Mouse (Mus musculus): ENCODE results near the gene Dock1.

Dock1 gene

GRCm38 (mm10) chr7:134804422-134804821 lies 134.0 kb downstream of the Dock1 start:
- Histone ChIP-seq H3K4me1 (replicated peaks; ENCODE audit: low read depth, low read length) (no peaks in the 10 kb centered on the region), H3K4me3 (replicated peaks; ENCODE audit: low read length) (no peak overlapping the region), H3K36me3 (ENCODE audit: insufficient read depth, low read length) (peaks cover 69% of the 10 kb centered on the region), H3K27me3 (ENCODE audit: insufficient read depth, low read length) (no peaks in the 10 kb centered on the region), H3K9me3 (ENCODE audit: low read length) (no peaks in the 10 kb centered on the region)
- TF ChIP-seq POU5F1 (IDR thresholded peaks at IDR 0.05; ENCODE audit: borderline replicate concordance, low read length) = no peak
- TF ChIP-seq CTCF (conservative IDR thresholded peaks at IDR 0.05; ENCODE audit: low read length) = no peak
- TF ChIP-seq NANOG (IDR thresholded peaks at IDR 0.05; ENCODE audit: borderline replicate concordance, low read length) = no peak

DNA sequence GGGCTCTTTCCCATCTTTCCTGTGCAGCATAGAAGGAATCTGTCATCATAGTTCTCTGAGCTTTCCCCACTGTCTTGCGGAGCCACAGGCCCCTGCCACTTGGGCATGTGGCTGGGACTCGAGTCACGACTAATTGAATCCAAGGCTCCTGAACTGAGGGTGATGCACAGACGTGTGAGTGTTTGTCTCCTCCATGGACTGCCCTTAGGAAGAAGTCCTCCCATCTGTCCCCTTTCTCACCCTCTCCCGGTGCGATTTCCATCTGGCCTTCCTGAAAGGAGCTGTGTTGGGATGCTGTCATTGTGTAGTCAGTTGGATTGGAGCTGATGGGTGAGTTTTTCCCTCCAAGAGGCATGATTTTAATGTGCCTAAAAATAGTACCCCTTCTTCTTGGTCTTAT lies 136.3 kb downstream of the Dock1 start:
- no peak overlapping the region for H3K4me3 ChIP-seq (replicated peaks; ENCODE audit: low read length)
- no peaks in the 10 kb centered on the region for H3K9me3 ChIP-seq (ENCODE audit: low read length)
- no peak for TF ChIP-seq POU5F1 (IDR thresholded peaks at IDR 0.05; ENCODE audit: borderline replicate concordance, low read length)
- TF ChIP-seq NANOG (IDR thresholded peaks at IDR 0.05; ENCODE audit: borderline replicate concordance, low read length) = no peak
- TF ChIP-seq CTCF (conservative IDR thresholded peaks at IDR 0.05; ENCODE audit: low read length) = no peak
- H3K36me3 ChIP-seq (ENCODE audit: insufficient read depth, low read length) = peaks cover 81% of the 10 kb centered on the region
- no peaks in the 10 kb centered on the region for H3K27me3 ChIP-seq (ENCODE audit: insufficient read depth, low read length)
- H3K4me1 ChIP-seq (replicated peaks; ENCODE audit: low read depth, low read length) = no peaks in the 10 kb centered on the region

GRCm38 (mm10) chr7:134808406-134808805 lies 138.0 kb downstream of the Dock1 start:
- Histone ChIP-seq H3K9me3 (ENCODE audit: low read length) (no peaks in the 10 kb centered on the region), H3K4me3 (replicated peaks; ENCODE audit: low read length) (no peak overlapping the region), H3K4me1 (replicated peaks; ENCODE audit: low read depth, low read length) (no peaks in the 10 kb centered on the region), H3K27me3 (ENCODE audit: insufficient read depth, low read length) (no peaks in the 10 kb centered on the region), H3K36me3 (ENCODE audit: insufficient read depth, low read length) (peaks cover 73% of the 10 kb centered on the region)
- TF ChIP-seq NANOG (IDR thresholded peaks at IDR 0.05; ENCODE audit: borderline replicate concordance, low read length) (no peak), CTCF (conservative IDR thresholded peaks at IDR 0.05; ENCODE audit: low read length) (no peak), POU5F1 (IDR thresholded peaks at IDR 0.05; ENCODE audit: borderline replicate concordance, low read length) (no peak)

DNA sequence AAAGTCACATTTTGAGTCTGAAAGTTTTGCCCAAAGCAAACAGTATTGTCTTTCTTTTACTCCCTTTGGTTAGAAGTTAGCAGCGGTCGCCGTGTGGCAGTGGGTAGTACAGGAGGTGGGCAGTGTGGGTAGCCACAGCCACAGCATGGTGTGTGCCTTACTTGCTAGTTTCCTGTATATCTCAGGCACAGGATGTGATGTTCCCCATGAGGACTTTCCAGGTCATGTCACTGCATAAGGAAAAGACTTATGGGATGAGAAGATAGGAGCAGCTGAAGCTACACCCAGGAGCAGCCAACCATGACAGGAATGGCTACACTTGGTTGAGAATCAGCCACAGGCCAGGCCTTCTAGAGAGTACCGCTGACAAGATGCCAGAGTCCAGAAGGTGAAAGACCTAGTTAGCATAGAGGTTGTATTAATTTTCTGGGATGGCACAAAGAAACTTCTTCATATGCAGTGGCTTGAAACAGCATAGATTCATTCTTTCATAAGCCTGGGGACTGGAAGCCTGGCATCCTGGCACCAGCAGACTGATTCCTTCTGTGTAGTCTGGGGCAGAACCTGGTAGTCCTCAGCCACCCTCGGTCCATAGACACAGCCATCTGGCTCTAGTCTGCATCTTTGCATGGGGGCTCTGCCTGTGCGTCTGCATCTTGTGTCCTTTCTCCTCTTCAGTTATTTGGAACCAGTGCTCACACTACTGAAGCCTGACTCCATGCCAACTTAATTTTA lies 139.0 kb downstream of the Dock1 start:
- Histone ChIP-seq H3K9me3 (ENCODE audit: low read length) (no peaks in the 10 kb centered on the region), H3K36me3 (ENCODE audit: insufficient read depth, low read length) (peaks cover 70% of the 10 kb centered on the region), H3K27me3 (ENCODE audit: insufficient read depth, low read length) (no peaks in the 10 kb centered on the region), H3K4me3 (replicated peaks; ENCODE audit: low read length) (no peak overlapping the region), H3K4me1 (replicated peaks; ENCODE audit: low read depth, low read length) (no peaks in the 10 kb centered on the region)
- TF ChIP-seq NANOG (IDR thresholded peaks at IDR 0.05; ENCODE audit: borderline replicate concordance, low read length) = no peak
- no peak for TF ChIP-seq POU5F1 (IDR thresholded peaks at IDR 0.05; ENCODE audit: borderline replicate concordance, low read length)
- no peak for TF ChIP-seq CTCF (conservative IDR thresholded peaks at IDR 0.05; ENCODE audit: low read length)

- no peak overlapping the region for H3K4me3 ChIP-seq (replicated peaks; ENCODE audit: low read length)
- H3K9me3 ChIP-seq (ENCODE audit: low read length) = no peaks in the 10 kb centered on the region
- H3K36me3 ChIP-seq (ENCODE audit: insufficient read depth, low read length) = peaks cover 39% of the 10 kb centered on the region
- H3K4me1 ChIP-seq (replicated peaks; ENCODE audit: low read depth, low read length) = 0 out of 2 replicates have a peak, but pooled peaks cover 3% of the 10 kb centered on the region
- no peaks in the 10 kb centered on the region for H3K27me3 ChIP-seq (ENCODE audit: insufficient read depth, low read length)
- TF ChIP-seq NANOG (IDR thresholded peaks at IDR 0.05; ENCODE audit: borderline replicate concordance, low read length) (no peak), POU5F1 (IDR thresholded peaks at IDR 0.05; ENCODE audit: borderline replicate concordance, low read length) (no peak), CTCF (conservative IDR thresholded peaks at IDR 0.05; ENCODE audit: low read length) (no peak)
Measured at GRCm38 (mm10) chr7:134818471-134818870, 148.0 kb downstream of the Dock1 start.

DNA sequence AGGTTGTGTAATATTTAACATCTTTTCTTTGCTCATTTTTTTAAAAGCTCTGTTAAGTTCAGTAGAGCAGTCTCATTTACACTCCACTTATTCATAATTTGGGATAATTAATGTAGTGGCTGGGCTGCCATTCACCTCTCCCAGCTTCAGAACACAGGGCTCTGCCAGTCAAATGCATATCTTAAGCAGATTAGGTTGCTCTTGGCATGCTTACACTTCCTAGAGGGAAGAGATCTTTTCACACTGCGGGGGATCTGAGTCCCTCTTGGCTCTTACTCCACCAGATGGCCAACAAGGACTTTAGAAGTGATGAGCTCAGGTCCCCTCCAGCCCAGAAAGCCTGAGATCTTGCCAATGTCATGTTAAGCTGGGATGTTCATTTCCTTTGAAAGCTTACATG lies 150.8 kb downstream of the Dock1 start:
- no peaks in the 10 kb centered on the region for H3K27me3 ChIP-seq (ENCODE audit: insufficient read depth, low read length)
- H3K4me1 ChIP-seq (replicated peaks; ENCODE audit: low read depth, low read length) = 0 out of 2 replicates have a peak, but pooled peaks cover 3% of the 10 kb centered on the region
- no peak overlapping the region for H3K4me3 ChIP-seq (replicated peaks; ENCODE audit: low read length)
- peaks cover 34% of the 10 kb centered on the region for H3K36me3 ChIP-seq (ENCODE audit: insufficient read depth, low read length)
- H3K9me3 ChIP-seq (ENCODE audit: low read length) = no peaks in the 10 kb centered on the region
- TF ChIP-seq POU5F1 (IDR thresholded peaks at IDR 0.05; ENCODE audit: borderline replicate concordance, low read length) (no peak), CTCF (conservative IDR thresholded peaks at IDR 0.05; ENCODE audit: low read length) (no peak), NANOG (IDR thresholded peaks at IDR 0.05; ENCODE audit: borderline replicate concordance, low read length) (no peak)

DNA sequence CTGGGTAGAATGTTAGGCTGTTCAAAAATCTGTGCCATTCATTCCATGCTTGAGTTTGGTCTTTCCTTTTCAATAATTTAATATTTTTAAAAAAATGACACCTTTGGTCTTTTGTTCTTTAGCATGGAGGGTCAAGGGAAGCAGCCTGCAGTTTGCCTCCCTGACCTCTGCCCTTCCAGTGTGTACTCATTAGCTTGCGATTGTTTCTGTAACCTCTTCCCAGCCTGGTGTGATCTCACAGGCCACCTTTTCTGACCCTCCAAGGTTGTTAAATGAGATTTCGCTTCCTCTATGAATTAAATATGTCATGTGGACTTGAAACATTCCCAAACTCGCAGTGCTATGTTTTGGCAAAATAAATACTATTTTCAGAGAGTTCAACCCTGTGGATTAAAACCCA lies 151.6 kb downstream of the Dock1 start:
- TF ChIP-seq CTCF (conservative IDR thresholded peaks at IDR 0.05; ENCODE audit: low read length) (no peak), NANOG (IDR thresholded peaks at IDR 0.05; ENCODE audit: borderline replicate concordance, low read length) (no peak), POU5F1 (IDR thresholded peaks at IDR 0.05; ENCODE audit: borderline replicate concordance, low read length) (no peak)
- Histone ChIP-seq H3K4me1 (replicated peaks; ENCODE audit: low read depth, low read length) (0 out of 2 replicates have a peak, but pooled peaks cover 3% of the 10 kb centered on the region), H3K9me3 (ENCODE audit: low read length) (no peaks in the 10 kb centered on the region), H3K36me3 (ENCODE audit: insufficient read depth, low read length) (peaks cover 29% of the 10 kb centered on the region), H3K27me3 (ENCODE audit: insufficient read depth, low read length) (no peaks in the 10 kb centered on the region), H3K4me3 (replicated peaks; ENCODE audit: low read length) (no peak overlapping the region)

GRCm38 (mm10) chr7:134823891-134824290 lies 153.4 kb downstream of the Dock1 start:
- peaks cover 17% of the 10 kb centered on the region for H3K36me3 ChIP-seq (ENCODE audit: insufficient read depth, low read length)
- H3K27me3 ChIP-seq (ENCODE audit: insufficient read depth, low read length) = no peaks in the 10 kb centered on the region
- no peak overlapping the region for H3K4me3 ChIP-seq (replicated peaks; ENCODE audit: low read length)
- 0 out of 2 replicates have a peak, but pooled peaks cover 3% of the 10 kb centered on the region for H3K4me1 ChIP-seq (replicated peaks; ENCODE audit: low read depth, low read length)
- TF ChIP-seq CTCF (conservative IDR thresholded peaks at IDR 0.05; ENCODE audit: low read length) = no peak
- TF ChIP-seq NANOG (IDR thresholded peaks at IDR 0.05; ENCODE audit: borderline replicate concordance, low read length) = no peak
- no peak for TF ChIP-seq POU5F1 (IDR thresholded peaks at IDR 0.05; ENCODE audit: borderline replicate concordance, low read length)
- no peaks in the 10 kb centered on the region for H3K9me3 ChIP-seq (ENCODE audit: low read length)

All from E14TG2a.4 (cell line).